Mouse (Mus musculus): Measurements from ENCODE around the gene 2310057J18Rik. TPM values are rescaled to one million over a fixed set of nuclear protein-coding genes. Genes with fewer than 3 reads are reported as not detected.

Gene 2310057J18Rik
- polyA plus RNA-seq (2017; shearing (Covaris generic)): 1,000 to 10,000 TPM in 1 of 2 experiments, under 1 TPM in 1; 0.58 to 1,053 TPM

GRCm38 (mm10) chr10:28986203-28986602 is at the start of gene 2310057J18Rik:
2310057J18Rik (minus strand) TSS chr10:28986303.

Other genes with a start within 250 kb of the 2310057J18Rik start
- under 1 TPM in 1 of 2 experiments, not detected in 1; 0.50 TPM for gene Soga3, start 157.5 kb upstream of the 2310057J18Rik start, polyA plus RNA-seq (2017; shearing (Covaris generic))
- not detected for gene Gm49353, start 212.7 kb upstream of the 2310057J18Rik start, polyA plus RNA-seq (2017; shearing (Covaris generic))
- gene 9330159F19Rik, start 225.3 kb upstream of the 2310057J18Rik start, polyA plus RNA-seq (2017; shearing (Covaris generic)): under 1 TPM; 0.22 to 0.28 TPM